Mouse (Mus musculus) macrophage (primary cell): ENCODE results near the gene Dtnbp1. TPM values are rescaled to one million over a fixed set of nuclear protein-coding genes. Genes with fewer than 3 reads are reported as not detected.

ENCODE experiments used
- H3K27ac ChIP-seq: fragments of 350-480 bp; formaldehyde crosslinking; 2 replicates; pipeline ENCODE4 v1.9.0; 2021
- H3K36me3 ChIP-seq: fragments of 350-480 bp; formaldehyde crosslinking; 2 replicates; pipeline ENCODE4 v1.9.0; 2021; ENCODE audit errors: inconsistent target
- H3K4me3 ChIP-seq: fragments of 350-480 bp; formaldehyde crosslinking; 2 replicates; pipeline ENCODE4 v1.9.0; 2021; ENCODE audit errors: inconsistent target
- H3K79me2 ChIP-seq: fragments of 350-480 bp; formaldehyde crosslinking; 2 replicates; pipeline ENCODE4 v1.9.0; 2021; ENCODE audit errors: inconsistent target
- WGBS: methylation state at CpG from one replicate; pipeline ENCODE4 v1.1.7; 2026; ENCODE audit warnings: inconsistent platforms; ENCODE audit not compliant: missing documents; 5-methylcytosine and 5-hydroxymethylcytosine counted together
- polyA plus RNA-seq: library from polyadenylated mRNA; stranded (reverse); fragments of 250-400 nt; gene quantifications from 3 replicates; pipeline ENCODE4 v1.2.4, GENCODE M21; 2018; ENCODE audit warnings: inconsistent platforms

The Dtnbp1 gene
- polyA plus RNA-seq, 1 experiment from 2014 or later, result 146 TPM

DNA sequence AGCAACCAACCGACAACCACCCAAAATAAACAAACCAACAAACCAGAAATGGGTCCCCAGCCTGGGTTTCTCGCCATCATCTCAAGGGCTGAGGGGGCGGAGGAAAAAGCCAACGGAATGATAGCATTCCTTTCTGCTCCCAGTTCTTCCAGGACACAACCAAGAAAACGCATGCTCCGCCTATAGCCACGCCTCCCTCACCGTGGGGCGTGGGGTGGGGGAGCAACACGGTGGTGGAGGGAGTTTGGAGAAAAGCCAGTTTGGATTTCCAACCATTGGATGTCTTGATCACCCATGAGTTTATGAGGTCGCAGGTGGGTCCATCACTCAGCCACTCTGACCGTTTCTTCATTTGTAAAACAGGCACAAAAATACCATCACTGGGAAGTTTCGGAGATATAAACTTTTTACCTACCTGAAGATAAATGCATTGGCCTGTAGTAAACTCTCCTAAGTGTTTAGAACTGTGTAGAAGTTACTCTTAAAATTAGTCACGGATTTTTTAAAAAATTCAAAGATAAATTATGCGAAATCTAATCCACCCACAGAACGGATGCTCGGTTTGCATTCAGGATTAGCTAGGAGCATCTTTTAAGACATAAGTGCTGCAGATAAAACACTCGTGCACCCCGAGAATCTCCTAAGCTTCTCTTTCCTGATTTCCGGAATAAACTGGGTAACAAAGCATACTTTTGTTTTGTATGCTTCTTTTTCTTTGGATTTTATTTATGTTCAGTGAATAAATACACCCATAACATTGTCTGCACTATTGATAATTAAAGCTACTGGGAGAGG lies 21.6 kb upstream of the Dtnbp1 start:
- Histone ChIP-seq H3K36me3 (no peaks in the 10 kb centered on the region), H3K27ac (no peak overlapping the region), H3K4me3 (no peak overlapping the region), H3K79me2 (no peaks in the 10 kb centered on the region)
- WGBS, result 95% methylated on average over 18 of the region's 20 CpGs

GRCm38 (mm10) chr13:45008150-45008549 lies 6.2 kb upstream of the Dtnbp1 start:
- no peaks in the 10 kb centered on the region for H3K36me3 ChIP-seq
- 87% methylated on average over 5 of the region's 7 CpGs for WGBS
- no peak overlapping the region for H3K27ac ChIP-seq
- no peak overlapping the region for H3K4me3 ChIP-seq
- H3K79me2 ChIP-seq, result no peaks in the 10 kb centered on the region

DNA sequence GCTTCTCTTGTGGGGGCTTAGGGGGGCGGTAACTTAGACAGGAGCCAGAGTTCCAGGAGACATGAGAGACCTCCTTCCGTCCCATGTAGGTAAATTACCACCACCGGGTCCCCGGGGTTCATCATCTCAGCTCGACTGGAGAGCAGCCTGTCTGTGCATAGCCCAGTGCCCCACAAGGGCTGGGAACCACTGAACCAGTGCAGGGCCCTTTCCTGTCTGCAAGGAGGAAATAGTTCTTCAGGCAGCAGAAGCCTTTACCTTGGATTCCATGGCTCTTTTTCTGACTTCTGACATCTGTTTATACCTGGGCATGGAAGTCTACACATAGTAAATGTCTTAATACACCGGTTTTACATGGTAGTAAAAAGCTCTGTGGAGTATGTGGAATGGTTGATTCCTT lies 5.8 kb upstream of the Dtnbp1 start:
- 93% methylated on average over 6 of the region's 6 CpGs for WGBS
- Histone ChIP-seq H3K36me3 (no peaks in the 10 kb centered on the region), H3K27ac (peak overlapping the region; percentile 89; the same call in 1 of the 2 replicates), H3K4me3 (no peak overlapping the region), H3K79me2 (no peaks in the 10 kb centered on the region)

GRCm38 (mm10) chr13:45006483-45006882 lies 4.5 kb upstream of the Dtnbp1 start:
- Histone ChIP-seq H3K36me3 (no peaks in the 10 kb centered on the region), H3K27ac (peak overlapping the region; percentile 89), H3K4me3 (no peak overlapping the region), H3K79me2 (peaks cover 1% of the 10 kb centered on the region; the same call in 1 of the 2 replicates)
- 59% methylated on average over 5 of the region's 5 CpGs for WGBS

DNA sequence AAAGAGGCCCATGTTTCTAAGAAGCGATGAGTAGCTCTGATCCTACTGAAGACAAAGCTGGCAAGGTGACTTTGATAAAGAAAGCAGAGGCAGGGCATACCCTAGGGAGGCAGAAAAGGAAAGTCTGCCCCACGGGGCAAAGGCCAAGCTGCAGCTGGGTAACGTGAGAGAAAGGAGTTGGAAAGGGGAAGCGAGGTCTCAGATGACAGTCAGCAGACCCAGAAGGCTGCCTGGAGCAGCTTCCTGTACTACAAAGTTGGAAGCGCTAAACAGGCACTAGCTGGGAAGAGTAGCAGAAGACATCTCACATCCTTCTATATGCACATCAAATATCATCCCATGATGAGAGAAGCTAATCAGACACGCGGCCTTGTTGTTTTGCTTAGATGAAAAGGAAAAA lies 3.9 kb upstream of the Dtnbp1 start:
- H3K27ac ChIP-seq, result peak overlapping the region; percentile 89
- WGBS, result 8% methylated on average over 7 of the region's 7 CpGs
- no peak overlapping the region for H3K4me3 ChIP-seq
- H3K79me2 ChIP-seq, result peaks cover 8% of the 10 kb centered on the region
- H3K36me3 ChIP-seq, result no peaks in the 10 kb centered on the region

DNA sequence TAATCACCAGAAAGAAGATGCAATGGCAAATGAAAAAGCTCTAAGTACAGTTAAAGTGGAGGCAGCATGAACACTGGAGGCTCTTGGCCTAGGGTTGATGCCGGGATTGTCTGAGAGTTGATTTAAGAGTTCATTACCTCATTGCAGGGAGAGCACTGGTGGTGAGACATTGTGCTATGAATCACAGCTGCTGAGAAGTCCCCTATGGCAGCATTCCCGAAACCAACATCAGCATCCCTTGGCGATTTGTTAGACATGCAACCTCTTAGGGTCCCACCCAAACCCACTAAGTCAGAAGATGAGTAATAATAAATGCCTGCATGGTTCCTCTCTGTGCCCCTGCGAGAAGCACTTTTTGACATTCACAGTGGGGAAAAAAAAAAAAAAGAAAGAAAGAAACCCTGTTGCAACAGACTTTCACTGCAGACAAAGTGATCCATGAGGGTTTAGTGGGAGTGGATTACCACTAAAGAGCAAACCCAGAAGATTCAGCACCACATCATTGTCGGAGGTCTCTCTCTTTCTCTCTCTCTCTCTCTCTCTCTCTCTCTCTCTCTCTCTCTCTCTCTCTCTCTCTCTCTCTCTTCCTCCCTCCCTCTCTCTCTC lies 3.1 kb upstream of the Dtnbp1 start:
- H3K79me2 ChIP-seq, result peaks cover 15% of the 10 kb centered on the region
- 35% methylated on average over 4 of the region's 5 CpGs for WGBS
- H3K27ac ChIP-seq, result peak overlapping the region; percentile 89
- H3K36me3 ChIP-seq, result no peaks in the 10 kb centered on the region
- no peak overlapping the region for H3K4me3 ChIP-seq

- H3K4me3 ChIP-seq, result no peak overlapping the region
- 71% methylated on average over 5 of the region's 5 CpGs for WGBS
- no peak overlapping the region for H3K27ac ChIP-seq
- peaks cover 11% of the 10 kb centered on the region; the same call in 1 of the 2 replicates for H3K36me3 ChIP-seq
- peaks cover 36% of the 10 kb centered on the region for H3K79me2 ChIP-seq
Measured at GRCm38 (mm10) chr13:45003026-45003425, 1.1 kb upstream of the Dtnbp1 start.

DNA sequence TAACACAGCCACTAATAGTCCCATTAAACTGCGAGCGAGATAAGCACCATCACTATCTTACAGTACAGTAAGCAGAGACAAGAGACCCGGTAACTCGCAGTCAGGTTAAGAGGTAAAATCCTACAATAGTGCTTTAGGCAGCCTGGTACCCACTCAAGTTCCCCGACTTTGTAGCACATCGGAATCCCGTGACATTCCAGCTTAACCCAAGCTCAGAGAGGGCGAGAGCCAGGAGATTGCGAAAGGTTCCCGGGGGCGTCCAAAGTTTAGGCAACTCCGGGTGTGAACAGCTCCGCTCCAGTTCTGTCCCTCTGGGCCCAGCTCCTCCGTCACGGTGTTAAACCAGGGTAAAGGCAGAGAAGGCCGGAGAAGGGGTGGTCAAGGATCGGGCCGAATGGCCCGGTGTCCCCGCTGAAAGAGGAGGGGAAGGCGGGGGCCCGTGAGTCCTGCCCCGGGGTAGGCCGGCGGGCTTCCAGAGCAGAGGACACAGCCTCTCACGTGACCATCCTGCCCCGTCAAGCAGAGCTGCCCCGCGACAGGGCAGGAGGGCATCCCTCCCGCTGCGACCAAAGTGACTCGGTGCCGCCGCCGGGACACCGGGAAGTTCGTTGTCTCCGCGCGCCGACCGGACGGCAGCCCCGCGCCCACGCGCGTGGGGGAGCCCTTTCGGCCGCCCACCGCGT lies 578 bp downstream of the Dtnbp1 start:
- Histone ChIP-seq H3K36me3 (peaks cover 11% of the 10 kb centered on the region; the same call in 1 of the 2 replicates), H3K27ac (peak overlapping the region; percentile 86), H3K79me2 (peaks cover 52% of the 10 kb centered on the region), H3K4me3 (peak overlapping the region; percentile 90)
- 1% methylated on average over 52 of the region's 52 CpGs for WGBS

DNA sequence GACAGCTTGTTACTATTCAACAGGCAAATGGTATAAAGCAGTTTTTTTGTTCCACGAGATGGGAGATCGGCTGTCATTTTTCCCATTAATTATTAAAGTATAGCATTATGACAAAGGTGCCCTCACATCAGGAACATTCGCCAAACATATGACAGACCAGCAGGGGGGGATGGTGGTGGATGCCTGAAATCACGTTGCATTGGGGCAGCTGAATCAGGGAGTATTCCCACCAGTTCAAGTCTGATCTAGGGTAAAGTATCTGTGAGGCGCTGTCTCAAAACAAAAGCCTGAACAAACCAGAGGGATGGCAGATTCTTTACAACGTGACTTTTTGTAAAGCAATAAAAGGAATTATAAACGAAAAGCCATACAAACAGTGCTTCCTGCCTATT lies 1.1 kb downstream of the Dtnbp1 start:
- Histone ChIP-seq H3K27ac (peak overlapping the region; percentile 86), H3K79me2 (peaks cover 58% of the 10 kb centered on the region), H3K36me3 (peaks cover 11% of the 10 kb centered on the region; the same call in 1 of the 2 replicates), H3K4me3 (peak overlapping the region; percentile 90)
- 7% methylated on average over 7 of the region's 7 CpGs for WGBS

DNA sequence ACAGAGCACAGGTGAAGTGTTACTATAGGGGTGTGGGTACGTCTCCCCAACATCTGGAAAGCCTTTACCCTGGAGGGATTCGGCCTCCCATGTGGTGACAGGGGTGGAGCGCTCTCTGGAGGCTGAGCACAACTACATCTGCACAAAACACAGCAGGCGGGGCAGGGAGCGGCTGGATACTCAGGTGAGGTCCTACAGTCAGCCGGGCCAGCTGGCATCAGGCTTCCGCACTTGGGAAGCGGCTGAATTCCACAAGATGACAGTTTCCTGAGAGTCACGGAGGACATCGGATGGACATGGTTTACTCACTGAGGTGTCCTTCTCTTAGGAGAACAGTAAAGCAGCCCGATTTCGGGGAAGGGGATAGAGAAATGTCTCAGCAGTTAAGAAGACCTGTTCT lies 2.7 kb downstream of the Dtnbp1 start:
- WGBS, result 99% methylated on average over 12 of the region's 12 CpGs
- Histone ChIP-seq H3K36me3 (peaks cover 11% of the 10 kb centered on the region; the same call in 1 of the 2 replicates), H3K27ac (no peak overlapping the region), H3K4me3 (no peak overlapping the region), H3K79me2 (peaks cover 74% of the 10 kb centered on the region)

DNA sequence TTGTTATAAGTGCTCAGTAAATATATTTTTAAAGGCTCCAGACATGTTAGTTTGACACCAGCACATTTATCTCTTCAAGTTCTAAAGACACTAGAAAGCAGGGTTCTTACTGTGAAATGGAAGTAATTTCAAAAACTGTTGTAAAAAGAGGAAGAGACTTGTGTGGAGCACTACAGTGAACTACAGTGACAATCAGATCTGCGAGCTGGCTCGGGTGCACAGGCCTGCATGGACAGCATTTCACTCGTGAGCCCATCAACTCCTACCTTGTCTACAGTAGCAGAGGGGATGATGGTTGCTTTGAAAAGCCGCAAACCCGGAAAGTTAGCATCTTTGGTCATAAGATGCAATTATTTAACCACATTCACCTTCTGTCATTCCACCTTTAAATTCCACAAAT lies 5.6 kb downstream of the Dtnbp1 start:
- 21% methylated on average over 5 of the region's 5 CpGs for WGBS
- peaks cover 100% of the 10 kb centered on the region for H3K79me2 ChIP-seq
- no peak overlapping the region for H3K4me3 ChIP-seq
- peaks cover 36% of the 10 kb centered on the region for H3K36me3 ChIP-seq
- H3K27ac ChIP-seq, result no peak overlapping the region

GRCm38 (mm10) chr13:44992550-44993205 lies 9.3 kb downstream of the Dtnbp1 start:
- peaks cover 100% of the 10 kb centered on the region for H3K79me2 ChIP-seq
- H3K4me3 ChIP-seq, result no peak overlapping the region
- WGBS, result 84% methylated on average over 10 of the region's 10 CpGs
- no peak overlapping the region for H3K27ac ChIP-seq
- peaks cover 58% of the 10 kb centered on the region for H3K36me3 ChIP-seq

DNA sequence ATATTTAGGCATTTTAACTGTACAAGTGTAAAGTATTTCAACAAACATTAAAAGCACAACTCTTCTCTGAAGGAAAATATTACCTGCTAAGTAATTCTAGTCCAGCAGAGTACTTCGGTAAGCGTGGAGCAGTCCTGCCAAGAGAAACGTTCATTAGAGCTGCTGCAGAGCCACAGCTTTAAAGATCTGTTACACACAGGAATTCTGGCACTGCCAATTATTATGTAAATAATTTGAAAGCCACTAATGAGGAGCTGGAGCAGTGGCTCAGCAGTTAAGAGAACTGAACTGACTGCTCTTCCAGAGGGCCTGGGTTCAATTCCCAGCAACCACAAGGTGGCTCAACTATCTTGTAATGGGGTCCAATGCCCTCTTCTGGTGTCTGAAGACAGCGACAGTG lies 10.0 kb downstream of the Dtnbp1 start:
- Histone ChIP-seq H3K36me3 (peaks cover 64% of the 10 kb centered on the region), H3K4me3 (no peak overlapping the region), H3K27ac (no peak overlapping the region), H3K79me2 (peaks cover 100% of the 10 kb centered on the region)
- WGBS, result 86% methylated on average over 4 of the region's 4 CpGs

DNA sequence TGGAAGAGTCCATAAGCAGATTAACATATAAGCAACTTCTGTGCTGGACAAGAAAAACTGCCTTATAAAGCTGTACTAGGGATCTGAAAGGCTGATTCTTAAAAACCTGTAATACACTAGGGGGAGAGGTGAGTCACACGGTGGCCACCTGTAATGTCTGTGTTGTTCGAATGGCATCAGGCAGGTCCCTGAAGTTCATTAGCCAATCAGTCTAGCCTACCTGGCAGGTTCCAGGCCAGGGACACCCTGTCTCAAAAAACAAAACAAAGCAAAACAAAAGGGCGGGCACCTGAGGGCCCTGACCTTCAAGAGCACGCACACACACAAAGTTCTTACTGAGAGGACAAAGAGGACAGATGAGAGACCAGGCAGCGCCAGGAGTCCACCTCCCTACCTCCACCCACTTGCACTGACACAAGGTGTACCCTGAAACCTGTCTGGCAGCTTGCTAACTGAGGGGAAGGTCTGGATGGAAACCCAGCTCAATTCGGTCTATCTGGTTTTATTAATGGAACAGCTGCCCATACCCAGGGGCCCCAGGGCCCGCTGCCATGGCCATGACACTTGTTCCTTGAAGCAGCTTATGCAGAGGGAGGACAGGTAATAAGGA lies 11.8 kb downstream of the Dtnbp1 start:
- WGBS, result 98% methylated on average over 7 of the region's 7 CpGs
- Histone ChIP-seq H3K36me3 (peaks cover 64% of the 10 kb centered on the region), H3K27ac (no peak overlapping the region), H3K79me2 (peaks cover 99% of the 10 kb centered on the region), H3K4me3 (no peak overlapping the region)
